Mouse (Mus musculus) thymus, adult 2 months (tissue): Measurements from ENCODE around the gene Cyb561a3.

ENCODE experiments used
- CTCF ChIP-seq: fragments of 200-500 bp; IDR thresholded peaks from 2 replicates; pipeline ENCODE4 v1.5.1; 2012; ENCODE audit warnings: mild to moderate bottlenecking, control low read depth, low read length, moderate library complexity, borderline replicate concordance; ENCODE audit not compliant: control insufficient read depth, poor library complexity, insufficient read depth; ENCODE audit errors: extremely low read depth
- POLR2A ChIP-seq: fragments of 200-500 bp; IDR thresholded peaks from 2 replicates; pipeline ENCODE4 v1.6.1; 2012; ENCODE audit warnings: mild to moderate bottlenecking, low read length, control low read depth, moderate library complexity; ENCODE audit not compliant: control insufficient read depth, poor library complexity, insufficient read depth; ENCODE audit errors: extremely low read depth

GRCm38 (mm10) chr19:10608573-10609240, 31.7 kb downstream of the Cyb561a3 start:
- no peak for TF ChIP-seq CTCF
- no peak for TF ChIP-seq POLR2A
